Mouse (Mus musculus): ENCODE measurements around the gene Rest.

Rest gene

GRCm38 (mm10) chr5:77265671-77266065, 377 bp downstream of the Rest start:
- peak; percentile 85 for DNase-seq (ENCODE audit: low read depth, low spot score)

DNA sequence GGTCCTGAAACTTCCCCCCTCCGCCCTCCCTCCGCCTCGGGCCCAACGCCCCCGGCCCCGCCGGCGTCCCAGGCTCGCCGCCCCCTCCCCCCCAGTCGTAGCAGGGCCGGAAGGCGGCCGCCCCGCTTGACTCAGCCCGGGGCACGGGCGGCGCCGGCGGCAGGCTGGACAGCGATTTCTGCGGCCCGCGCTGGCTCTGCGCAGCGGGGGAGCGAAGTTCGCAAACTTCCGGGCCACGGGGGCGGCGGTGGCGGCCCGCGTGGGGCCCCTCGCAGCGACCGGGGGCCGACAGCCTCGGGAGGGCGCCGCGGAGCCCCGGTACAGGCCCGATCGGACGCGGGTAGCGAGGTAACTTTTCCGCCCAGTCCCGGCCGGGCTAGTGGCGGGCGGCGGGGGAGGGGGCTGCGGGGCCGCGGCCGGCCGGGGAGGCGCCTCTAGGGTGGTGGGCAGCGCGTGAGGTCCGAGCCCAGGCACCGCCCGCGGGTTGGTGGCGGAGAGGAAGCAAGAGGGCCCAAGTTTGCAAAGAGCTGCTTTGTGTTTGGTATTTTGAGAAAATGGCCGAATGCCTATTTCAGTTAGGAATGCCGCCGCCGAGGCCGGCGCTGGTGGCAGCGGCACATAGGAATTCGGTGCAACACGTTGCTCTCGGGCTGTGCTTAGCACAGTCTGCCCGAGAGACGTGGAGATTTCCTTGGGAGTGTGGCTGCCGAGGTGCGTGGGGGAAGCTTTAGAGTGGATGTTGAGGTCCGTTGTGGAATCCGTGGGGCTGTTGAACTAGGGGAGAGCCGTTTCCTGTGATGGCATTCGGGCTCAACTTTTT, 985 bp downstream of the Rest start:
- DNase-seq (ENCODE audit: low read depth, low spot score) = no peak

- peak; percentile 83 for DNase-seq (ENCODE audit: low read depth, low spot score)
Observed at GRCm38 (mm10) chr5:77266886-77267401, 1.7 kb downstream of the Rest start.

DNA sequence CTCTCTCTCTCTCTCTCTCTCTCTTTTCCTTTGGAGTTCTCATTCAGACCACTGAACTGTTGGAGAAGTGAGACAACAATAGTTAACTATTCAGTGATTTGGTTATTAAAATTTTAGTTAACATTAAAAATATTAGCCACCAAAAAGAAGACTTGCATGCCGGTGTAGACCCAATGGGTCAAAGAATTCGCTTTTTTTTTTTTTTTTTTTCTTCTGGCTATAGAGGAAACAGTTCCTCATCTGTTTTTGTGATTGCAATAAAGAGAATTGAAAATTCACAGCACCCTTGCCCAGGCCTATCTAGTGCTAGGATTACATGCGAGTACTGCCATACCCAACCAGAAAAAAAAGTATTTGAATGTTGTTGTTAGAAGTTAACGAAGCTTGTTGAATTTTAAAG, 2.1 kb downstream of the Rest start:
- DNase-seq (ENCODE audit: low read depth, low spot score) = no peak

DNA sequence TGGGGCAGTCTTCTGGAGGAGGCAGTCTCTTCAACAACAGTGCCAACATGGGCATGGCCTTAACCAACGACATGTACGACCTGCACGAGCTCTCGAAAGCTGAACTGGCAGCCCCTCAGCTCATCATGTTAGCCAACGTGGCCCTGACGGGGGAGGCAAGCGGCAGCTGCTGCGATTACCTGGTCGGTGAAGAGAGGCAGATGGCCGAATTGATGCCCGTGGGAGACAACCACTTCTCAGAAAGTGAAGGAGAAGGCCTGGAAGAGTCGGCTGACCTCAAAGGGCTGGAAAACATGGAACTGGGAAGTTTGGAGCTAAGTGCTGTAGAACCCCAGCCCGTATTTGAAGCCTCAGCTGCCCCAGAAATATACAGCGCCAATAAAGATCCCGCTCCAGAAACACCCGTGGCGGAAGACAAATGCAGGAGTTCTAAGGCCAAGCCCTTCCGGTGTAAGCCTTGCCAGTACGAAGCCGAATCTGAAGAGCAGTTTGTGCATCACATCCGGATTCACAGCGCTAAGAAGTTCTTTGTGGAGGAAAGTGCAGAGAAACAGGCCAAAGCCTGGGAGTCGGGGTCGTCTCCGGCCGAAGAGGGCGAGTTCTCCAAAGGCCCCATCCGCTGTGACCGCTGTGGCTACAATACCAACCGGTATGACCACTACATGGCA, 2.8 kb downstream of the Rest start:
- DNase-seq (ENCODE audit: low read depth, low spot score) = no peak

- DNase-seq (ENCODE audit: low read depth, low spot score) = peak; percentile 49
Observed at GRCm38 (mm10) chr5:77269399-77269798, 4.1 kb downstream of the Rest start.

GRCm38 (mm10) chr5:77273151-77273550, 7.9 kb downstream of the Rest start:
- peak; percentile 90 for DNase-seq (ENCODE audit: low read depth, low spot score)

DNA sequence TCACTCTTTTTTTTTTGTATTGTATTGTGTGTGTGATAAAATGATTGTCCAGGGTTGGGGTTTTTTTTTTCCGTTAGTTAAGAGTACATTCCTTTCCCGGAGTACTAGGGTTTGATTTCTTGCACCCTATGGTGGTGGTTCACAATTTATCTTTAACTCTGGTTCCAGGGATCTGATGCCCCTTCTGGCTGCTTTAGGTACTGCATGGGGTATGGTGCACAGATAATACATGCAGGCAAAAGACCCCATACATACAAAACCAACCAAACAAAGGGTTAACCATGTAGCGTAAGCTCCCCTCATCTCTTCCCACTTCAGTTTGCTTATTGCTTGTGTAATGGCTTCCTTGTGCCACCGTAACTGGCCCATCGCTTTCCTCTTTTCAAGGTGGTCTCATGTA, 10.7 kb downstream of the Rest start:
- DNase-seq (ENCODE audit: low read depth, low spot score) = peak; percentile 55

- no peak for DNase-seq (ENCODE audit: low read depth, low spot score)
Observed at GRCm38 (mm10) chr5:77277204-77277603, 11.9 kb downstream of the Rest start.

DNA sequence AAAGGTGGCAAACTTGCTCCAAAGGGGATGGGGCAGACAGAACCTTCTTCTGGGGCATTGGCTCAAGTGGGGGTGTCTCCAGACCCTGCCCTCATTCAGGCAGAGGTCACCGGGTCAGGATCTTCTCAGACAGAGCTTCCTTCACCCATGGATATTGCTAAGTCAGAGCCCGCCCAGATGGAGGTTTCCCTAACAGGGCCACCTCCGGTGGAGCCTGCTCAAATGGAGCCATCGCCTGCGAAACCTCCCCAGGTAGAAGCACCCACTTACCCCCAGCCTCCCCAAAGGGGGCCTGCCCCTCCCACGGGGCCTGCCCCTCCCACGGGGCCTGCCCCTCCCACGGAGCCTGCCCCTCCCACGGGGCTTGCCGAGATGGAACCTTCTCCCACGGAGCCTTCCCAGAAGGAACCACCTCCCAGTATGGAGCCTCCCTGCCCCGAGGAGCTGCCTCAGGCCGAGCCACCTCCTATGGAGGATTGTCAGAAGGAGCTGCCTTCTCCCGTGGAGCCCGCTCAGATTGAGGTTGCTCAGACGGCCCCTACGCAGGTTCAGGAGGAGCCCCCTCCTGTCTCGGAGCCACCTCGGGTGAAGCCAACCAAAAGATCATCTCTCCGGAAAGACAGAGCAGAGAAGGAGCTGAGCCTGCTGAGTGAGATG, 16.4 kb downstream of the Rest start:
- no peak for DNase-seq (ENCODE audit: low read depth, low spot score)

- DNase-seq (ENCODE audit: low read depth, low spot score) = no peak
Observed at GRCm38 (mm10) chr5:77282242-77282641, 17.0 kb downstream of the Rest start.

DNA sequence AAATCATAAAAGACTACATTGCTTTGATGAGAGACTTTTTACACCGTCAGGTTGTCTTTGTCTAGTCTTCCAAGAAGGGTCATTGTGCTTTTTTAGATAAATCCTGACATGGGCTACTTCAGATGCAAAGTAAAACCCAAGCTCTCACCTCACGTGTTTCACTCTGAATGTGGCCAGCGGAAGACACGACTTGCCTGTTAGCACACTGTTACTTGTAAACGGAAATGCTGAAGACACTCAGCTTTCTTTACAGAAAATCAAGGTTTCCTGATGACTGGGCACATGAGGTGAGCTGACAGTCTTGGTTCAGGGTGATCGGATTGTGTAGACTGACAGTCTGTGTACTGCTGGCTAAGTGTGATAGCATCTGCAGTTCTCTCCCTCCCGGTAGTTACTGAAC, 20.4 kb downstream of the Rest start:
- DNase-seq (ENCODE audit: low read depth, low spot score) = peak; percentile 76

GRCm38 (mm10) chr5:77286904-77287303, 21.6 kb downstream of the Rest start:
- DNase-seq (ENCODE audit: low read depth, low spot score) = no peak

- DNase-seq (ENCODE audit: low read depth, low spot score) = no peak
Observed at GRCm38 (mm10) chr5:77287901-77288300, 22.6 kb downstream of the Rest start.

DNA sequence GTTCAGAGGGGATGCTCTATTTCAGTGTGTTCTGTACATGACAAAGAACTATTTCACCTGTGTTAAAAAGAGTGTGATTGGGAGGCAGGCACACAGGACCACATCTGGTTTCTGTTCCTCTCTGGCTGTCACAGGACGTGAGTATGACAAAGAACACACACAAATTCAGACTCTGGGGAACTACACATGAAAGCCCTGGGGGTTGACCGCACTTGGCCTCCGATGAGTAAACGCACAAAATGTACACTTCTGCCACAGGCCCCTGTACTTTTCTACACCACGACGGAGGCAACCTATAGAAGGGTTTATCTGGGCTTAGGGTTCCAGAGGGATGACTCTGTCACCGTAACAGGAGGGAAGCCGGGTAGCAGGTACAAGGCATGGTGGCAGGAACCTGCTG, 24.4 kb downstream of the Rest start:
- peak; percentile 91 for DNase-seq (ENCODE audit: low read depth, low spot score)

DNA sequence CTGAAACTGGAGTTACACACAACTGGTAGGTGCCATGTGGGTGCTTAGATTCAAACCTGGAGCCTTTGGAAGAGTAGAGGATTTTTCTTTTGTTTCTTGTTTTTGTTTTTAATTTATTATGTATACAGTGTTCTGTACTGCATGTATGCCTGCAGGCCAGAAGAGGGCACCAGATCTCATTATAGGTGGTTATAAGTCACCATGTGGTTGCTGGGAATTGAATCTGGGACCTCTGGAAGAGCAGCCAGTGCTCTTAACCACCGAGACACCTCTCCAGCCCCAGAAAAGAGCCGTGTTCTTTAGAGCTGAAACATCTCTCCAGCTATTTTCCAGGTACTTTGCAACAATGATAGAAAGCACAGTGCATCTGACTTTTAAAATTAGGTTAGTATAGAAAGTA, 25.3 kb downstream of the Rest start:
- DNase-seq (ENCODE audit: low read depth, low spot score) = no peak

DNA sequence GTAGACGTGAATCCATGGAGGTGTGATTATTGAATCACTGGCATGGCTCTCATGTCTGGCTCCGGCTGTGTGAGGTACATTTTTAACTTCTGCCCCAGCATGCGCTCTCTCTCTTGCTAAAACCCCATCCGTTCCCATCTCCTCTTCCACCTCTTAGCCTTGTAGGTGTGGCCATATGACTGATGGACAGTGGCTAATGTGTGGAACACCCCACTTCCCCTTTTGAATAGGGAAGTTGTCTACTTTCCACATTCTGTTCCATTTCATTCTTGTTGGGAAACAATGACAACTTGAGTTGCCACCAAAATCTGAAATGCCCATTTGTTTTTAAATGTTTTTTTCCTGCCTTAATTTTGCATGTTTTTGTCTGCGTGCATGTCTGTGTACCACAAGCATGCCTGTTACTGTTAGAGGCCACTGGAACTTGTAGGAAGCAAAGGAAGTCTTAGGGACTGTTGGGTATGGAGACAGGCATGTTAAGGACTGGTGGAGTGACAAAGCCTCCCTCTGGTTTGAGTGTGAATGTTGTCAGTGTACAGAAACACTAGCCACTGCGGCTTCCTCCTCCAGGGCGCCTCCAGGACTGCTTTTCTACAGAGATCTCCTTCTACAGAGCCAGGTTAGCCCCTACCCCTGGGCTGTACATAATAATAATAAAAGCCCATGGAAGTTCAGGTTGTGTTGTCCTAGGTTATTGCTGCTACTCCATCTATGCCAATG, 27.7 kb downstream of the Rest start:
- DNase-seq (ENCODE audit: low read depth, low spot score) = no peak

DNA sequence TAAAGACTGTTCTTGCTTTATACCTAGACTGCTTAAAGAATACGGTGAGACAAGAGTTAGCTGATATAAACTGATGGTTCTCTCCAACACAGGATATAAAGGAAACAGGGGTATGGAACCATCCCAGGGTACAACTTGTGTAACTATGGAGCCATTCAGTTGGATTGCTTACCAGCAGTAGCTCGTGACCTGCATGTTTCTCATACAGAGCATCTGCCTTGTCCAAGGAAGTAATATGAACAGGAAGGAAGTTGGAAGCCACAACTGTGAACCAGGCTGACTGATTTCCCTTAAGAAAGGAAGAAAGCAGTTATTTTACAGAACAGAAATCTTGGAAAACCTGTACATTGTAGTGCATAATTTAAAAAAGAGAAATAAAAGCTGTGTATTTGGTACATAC, 34.2 kb downstream of the Rest start:
- no peak for DNase-seq (ENCODE audit: low read depth, low spot score)

DNA sequence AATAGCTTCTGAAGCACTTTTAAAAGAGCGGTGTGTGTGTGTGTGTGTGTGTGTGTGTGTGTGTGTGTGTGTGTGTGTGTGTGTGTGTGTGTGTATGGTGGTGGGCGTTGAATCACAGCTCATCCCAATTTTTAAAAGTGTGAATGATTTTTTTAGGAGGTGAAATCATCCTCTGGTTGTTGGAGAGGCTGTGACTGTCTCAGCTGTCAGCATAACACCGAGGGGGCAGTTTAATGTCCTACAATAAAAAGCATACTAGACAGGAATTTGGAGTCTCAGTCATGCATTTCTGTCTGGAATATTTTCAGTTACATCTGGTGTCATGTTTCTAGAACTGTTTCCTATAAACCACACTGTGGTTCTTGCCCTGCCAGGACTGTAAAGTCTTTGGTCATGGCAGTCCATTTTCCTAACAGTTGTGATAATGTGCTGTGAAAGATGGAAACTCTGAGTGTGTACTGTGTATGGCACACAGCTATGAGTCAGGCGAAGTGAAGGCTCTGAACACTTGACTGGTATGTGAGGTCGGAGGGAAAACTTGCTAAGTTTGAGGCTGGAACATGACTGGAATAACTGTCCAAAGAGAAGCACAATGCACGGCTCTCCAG, 36.1 kb downstream of the Rest start:
- no peak for DNase-seq (ENCODE audit: low read depth, low spot score)

DNA sequence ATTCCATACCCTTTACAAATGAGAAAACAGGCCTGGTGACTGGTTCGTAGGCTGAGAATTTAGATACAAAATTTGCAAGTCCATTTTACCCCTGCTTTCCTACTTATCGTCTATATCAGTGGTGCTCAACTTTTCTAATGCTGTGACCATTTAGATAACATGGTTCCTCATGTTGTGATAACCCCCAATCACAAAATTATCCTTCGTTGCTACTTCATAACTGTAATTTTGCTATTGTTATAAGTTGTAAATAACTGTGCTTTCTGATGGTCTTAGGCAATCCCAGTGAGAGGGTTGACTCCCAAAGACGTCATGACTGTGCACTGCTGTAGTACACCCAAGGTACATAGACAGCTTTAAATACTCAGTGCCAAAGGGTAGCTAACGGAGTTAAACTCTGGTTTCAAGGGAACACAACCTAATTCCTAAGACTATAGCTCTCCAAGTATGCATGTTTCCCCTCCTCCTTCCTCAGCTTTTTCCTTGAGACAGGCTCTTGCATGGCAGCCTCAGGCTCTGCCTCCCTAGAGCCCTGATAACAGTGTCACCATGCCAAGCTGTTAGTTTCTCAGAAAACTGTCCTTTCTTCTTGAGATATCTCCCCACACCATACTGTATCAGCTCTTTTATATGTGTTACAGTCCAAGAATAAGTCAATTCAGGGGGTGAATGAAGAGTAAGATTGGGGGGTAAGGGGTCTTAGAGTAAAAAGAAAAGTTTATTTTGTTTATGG, 42.7 kb downstream of the Rest start:
- DNase-seq (ENCODE audit: low read depth, low spot score) = no peak
